Mouse (Mus musculus) liver, embryonic 13.5 days (tissue): ENCODE results near the gene Pitpnc1. TPM values are rescaled to one million over a fixed set of nuclear protein-coding genes. Genes with fewer than 3 reads are reported as not detected.

ENCODE experiments used
- ATAC-seq: fragments of 200-750 bp; cut with Nextera tagmentation; 2 replicates; pipeline ENCODE4 v1.8.0; 2017; ENCODE audit warnings: low read depth, mild to moderate bottlenecking, moderate number of reproducible peaks, moderate library complexity
- DNase-seq: peaks from one replicate; pipeline ENCODE4 v3.0.0; 2022
- H3K27ac ChIP-seq: fragments of 300-500 bp; sonication (generic); 2 replicates; pipeline ENCODE4 v1.5.1; 2015; ENCODE audit warnings: moderate library complexity, mild to moderate bottlenecking, inconsistent platforms
- H3K27me3 ChIP-seq: fragments of 300-500 bp; sonication (generic); 2 replicates; pipeline ENCODE4 v1.6.1; 2015; ENCODE audit warnings: mild to moderate bottlenecking, inconsistent platforms
- H3K36me3 ChIP-seq: fragments of 300-500 bp; sonication (generic); 2 replicates; pipeline ENCODE4 v1.6.1; 2015; ENCODE audit warnings: mild to moderate bottlenecking, inconsistent platforms
- H3K4me1 ChIP-seq: fragments of 300-500 bp; sonication (generic); replicated peaks from 2 replicates; pipeline ENCODE4 v1.6.1; 2015; ENCODE audit warnings: inconsistent platforms
- H3K4me2 ChIP-seq: fragments of 300-500 bp; sonication (generic); 2 replicates; pipeline ENCODE4 v1.6.1; 2015; ENCODE audit warnings: inconsistent platforms, mild to moderate bottlenecking, moderate library complexity
- H3K4me3 ChIP-seq: fragments of 300-500 bp; sonication (generic); replicated peaks from 2 replicates; pipeline ENCODE4 v1.5.1; 2015; ENCODE audit warnings: mild to moderate bottlenecking, inconsistent platforms
- H3K9ac ChIP-seq: fragments of 300-500 bp; sonication (generic); 2 replicates; pipeline ENCODE4 v1.6.1; 2015; ENCODE audit warnings: mild to moderate bottlenecking, inconsistent platforms
- H3K9me3 ChIP-seq: fragments of 300-500 bp; sonication (generic); replicated peaks from 2 replicates; pipeline ENCODE4 v1.6.1; 2016; ENCODE audit warnings: inconsistent platforms
- WGBS: fragments of 180-500 bp; shearing (Covaris S2); methylation state at CpG from one replicate; pipeline ENCODE4 v1.1.7; 2015; ENCODE audit not compliant: insufficient replicate concordance; 5-methylcytosine and 5-hydroxymethylcytosine counted together
- polyA plus RNA-seq: library from polyadenylated mRNA; unstranded; fragments of >200 nt; fragmentation: Nextera tagmentation; extraction: Ambion mirVana; gene quantifications from 2 replicates; pipeline ENCODE4 v1.2.1, GENCODE M21; 2015

Gene Pitpnc1
- polyA plus RNA-seq, 1 experiment from 2014 or later, result 7.4 TPM

DNA sequence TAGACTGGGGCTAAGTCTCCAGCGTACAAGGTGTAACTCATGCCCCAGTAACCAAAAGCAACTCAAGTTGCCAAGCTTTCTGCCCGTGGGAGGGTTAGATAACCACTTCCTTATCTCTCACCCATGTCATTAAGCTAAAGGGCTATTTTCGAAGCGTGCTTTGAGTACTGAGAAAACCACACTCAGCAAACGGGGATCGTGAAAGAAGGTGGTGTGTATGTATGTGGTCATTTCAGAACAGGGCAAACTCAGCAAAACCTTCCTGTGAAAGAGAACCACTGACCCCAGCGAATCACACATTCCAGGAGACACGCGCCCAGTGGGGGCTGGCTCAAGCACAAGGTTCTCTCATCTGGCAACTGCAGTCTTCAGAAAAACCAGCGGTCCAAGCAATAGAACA, 19.4 kb downstream of the Pitpnc1 start:
- H3K4me1 ChIP-seq, result peaks cover 76% of the 10 kb centered on the region
- no peaks in the 10 kb centered on the region for H3K27me3 ChIP-seq
- peak; percentile 68 for DNase-seq
- H3K9me3 ChIP-seq, result no peaks in the 10 kb centered on the region
- H3K27ac ChIP-seq, result peak overlapping the region; percentile 96
- peak overlapping the region; percentile 69 for H3K4me2 ChIP-seq
- WGBS, result 12% methylated on average over 10 of the region's 10 CpGs
- peak; percentile 74 for ATAC-seq
- H3K9ac ChIP-seq, result peak overlapping the region; percentile 72
- peak overlapping the region; percentile 21 for H3K4me3 ChIP-seq
- peaks cover 10% of the 10 kb centered on the region for H3K36me3 ChIP-seq

DNA sequence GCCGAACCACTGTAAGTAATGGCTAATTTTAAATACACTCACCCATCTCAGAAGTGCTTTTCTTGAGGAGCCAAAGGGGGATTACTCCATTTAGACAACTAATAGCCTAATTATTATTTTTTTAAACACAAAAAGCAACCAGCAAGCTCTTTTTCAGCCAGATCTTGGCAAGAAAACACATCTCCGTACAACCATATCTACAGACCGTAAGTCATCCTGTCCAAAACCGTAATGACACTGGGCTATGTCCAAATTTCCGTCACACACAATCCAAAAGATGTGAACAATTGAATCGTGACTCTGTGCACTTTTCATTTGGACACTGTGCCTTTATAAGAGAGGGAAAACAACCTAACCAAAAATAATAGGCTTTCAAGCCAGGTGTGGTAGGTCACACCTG, 20.4 kb downstream of the Pitpnc1 start:
- peak overlapping the region; percentile 96 for H3K27ac ChIP-seq
- no peaks in the 10 kb centered on the region for H3K27me3 ChIP-seq
- 74% methylated on average over 6 of the region's 6 CpGs for WGBS
- peaks cover 10% of the 10 kb centered on the region for H3K36me3 ChIP-seq
- peak overlapping the region; percentile 72 for H3K9ac ChIP-seq
- peaks cover 80% of the 10 kb centered on the region for H3K4me1 ChIP-seq
- DNase-seq (no peak), ATAC-seq (no peak)
- H3K4me2 ChIP-seq, result peak overlapping the region; percentile 69
- peak overlapping the region; percentile 43; the same call in 1 of the 2 replicates for H3K4me3 ChIP-seq
- no peaks in the 10 kb centered on the region for H3K9me3 ChIP-seq

GRCm38 (mm10) chr11:107449169-107449910, 21.2 kb downstream of the Pitpnc1 start:
- H3K9ac ChIP-seq, result peak overlapping the region; percentile 72
- H3K9me3 ChIP-seq, result no peaks in the 10 kb centered on the region
- peaks cover 77% of the 10 kb centered on the region for H3K4me1 ChIP-seq
- H3K4me3 ChIP-seq, result peak overlapping the region; percentile 43
- H3K4me2 ChIP-seq, result peak overlapping the region; percentile 69
- H3K27ac ChIP-seq, result peak overlapping the region; percentile 96
- no peaks in the 10 kb centered on the region for H3K27me3 ChIP-seq
- ATAC-seq, result peak; percentile 82
- H3K36me3 ChIP-seq, result peaks cover 10% of the 10 kb centered on the region
- peak; percentile 66 for DNase-seq
- 31% methylated on average over 17 of the region's 17 CpGs for WGBS

GRCm38 (mm10) chr11:107447915-107448314, 22.6 kb downstream of the Pitpnc1 start:
- H3K4me2 ChIP-seq, result peak overlapping the region; percentile 64
- H3K27ac ChIP-seq, result peak overlapping the region; percentile 96
- ATAC-seq (no peak), DNase-seq (no peak)
- peak overlapping the region; percentile 67 for H3K9ac ChIP-seq
- peaks cover 82% of the 10 kb centered on the region for H3K4me1 ChIP-seq
- H3K9me3 ChIP-seq, result no peaks in the 10 kb centered on the region
- 75% methylated on average over 9 of the region's 9 CpGs for WGBS
- 0 out of 2 replicates have a peak overlapping the region, but pooled peaks have one; percentile 12 for H3K4me3 ChIP-seq
- H3K27me3 ChIP-seq, result no peaks in the 10 kb centered on the region
- peaks cover under 1% of the 10 kb centered on the region; the same call in 1 of the 2 replicates for H3K36me3 ChIP-seq

DNA sequence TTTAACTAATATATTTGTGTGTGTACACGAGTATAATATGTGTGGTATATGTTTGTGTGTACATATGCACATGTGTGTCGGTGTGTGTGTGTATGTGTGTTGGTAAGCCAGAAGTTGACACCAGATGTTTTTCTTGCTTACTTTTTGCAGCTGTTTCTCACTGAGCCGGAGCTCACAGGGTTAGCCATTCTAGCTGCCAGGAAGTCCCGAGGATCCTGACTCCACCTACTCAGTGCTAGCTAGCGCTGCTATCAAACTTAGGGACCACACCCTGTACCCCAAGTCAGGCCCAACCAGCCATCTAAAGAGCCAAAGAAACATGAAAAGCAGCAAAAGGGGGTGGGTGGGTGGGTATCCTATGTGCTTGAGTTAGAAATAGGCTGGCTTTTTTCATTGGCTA, 23.1 kb downstream of the Pitpnc1 start:
- WGBS, result 18% methylated on average over 5 of the region's 5 CpGs
- Histone ChIP-seq H3K36me3 (no peaks in the 10 kb centered on the region), H3K27me3 (no peaks in the 10 kb centered on the region), H3K4me3 (peak overlapping the region; percentile 36), H3K9ac (peak overlapping the region; percentile 67), H3K4me2 (peak overlapping the region; percentile 64), H3K4me1 (peaks cover 85% of the 10 kb centered on the region), H3K9me3 (no peaks in the 10 kb centered on the region), H3K27ac (peak overlapping the region; percentile 96)
- ATAC-seq (peak; percentile 84), DNase-seq (peak; percentile 56)

DNA sequence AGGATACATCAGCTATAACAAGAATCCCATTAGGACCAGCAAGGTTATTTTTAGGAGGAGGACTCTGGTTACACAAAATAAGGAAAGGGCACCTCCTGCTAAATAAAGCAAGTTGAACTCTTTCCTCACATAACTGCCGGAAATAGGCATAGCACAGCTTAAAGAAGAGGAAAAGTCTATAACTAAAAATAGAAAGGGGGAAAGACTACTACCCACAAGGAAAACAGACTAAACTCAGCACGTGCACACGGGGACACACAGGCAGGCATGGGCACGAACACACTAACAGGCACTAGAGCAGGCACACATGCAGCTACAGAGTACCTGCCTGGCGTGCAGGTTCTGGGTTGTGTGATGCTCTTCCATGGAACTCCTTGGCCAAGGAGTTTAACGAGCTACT, 23.8 kb downstream of the Pitpnc1 start:
- 52% methylated on average over 6 of the region's 6 CpGs for WGBS
- Histone ChIP-seq H3K9me3 (no peaks in the 10 kb centered on the region), H3K9ac (peak overlapping the region; percentile 67), H3K4me2 (peak overlapping the region; percentile 64), H3K4me1 (peaks cover 83% of the 10 kb centered on the region), H3K27ac (peak overlapping the region; percentile 96), H3K4me3 (peak overlapping the region; percentile 36), H3K36me3 (no peaks in the 10 kb centered on the region), H3K27me3 (no peaks in the 10 kb centered on the region)
- DNase-seq (no peak), ATAC-seq (no peak)

DNA sequence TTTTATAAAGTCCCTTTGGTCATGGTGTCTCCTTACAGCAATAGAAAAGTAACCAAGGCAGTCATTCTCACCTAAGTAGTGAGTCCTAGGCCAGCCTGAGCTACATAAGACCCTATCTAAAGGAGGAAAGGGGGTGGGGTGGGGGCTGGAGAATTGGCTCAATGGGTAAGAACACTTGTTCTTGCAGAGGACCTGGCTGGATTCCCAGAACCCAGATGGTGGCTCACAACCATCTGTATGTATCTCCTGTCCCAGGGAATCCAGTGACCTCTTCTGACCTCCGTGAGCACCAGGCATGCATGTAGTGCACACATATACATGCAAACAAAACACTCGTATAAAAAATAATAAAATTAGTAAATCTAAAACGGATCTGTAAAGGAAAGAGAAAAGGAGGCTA, 24.8 kb downstream of the Pitpnc1 start:
- H3K4me2 ChIP-seq, result no peak overlapping the region
- no peaks in the 10 kb centered on the region for H3K9me3 ChIP-seq
- ATAC-seq (no peak), DNase-seq (no peak)
- H3K9ac ChIP-seq, result no peak overlapping the region
- no peaks in the 10 kb centered on the region for H3K27me3 ChIP-seq
- no peak overlapping the region for H3K27ac ChIP-seq
- H3K4me3 ChIP-seq, result no peak overlapping the region
- no peaks in the 10 kb centered on the region for H3K36me3 ChIP-seq
- WGBS, result 75% methylated on average over 3 of the region's 3 CpGs
- H3K4me1 ChIP-seq, result peaks cover 76% of the 10 kb centered on the region

GRCm38 (mm10) chr11:107443121-107444095, 27.1 kb downstream of the Pitpnc1 start:
- H3K4me3 ChIP-seq, result no peak overlapping the region
- ATAC-seq (no peak), DNase-seq (no peak)
- peaks cover 69% of the 10 kb centered on the region for H3K4me1 ChIP-seq
- no peaks in the 10 kb centered on the region for H3K36me3 ChIP-seq
- no peaks in the 10 kb centered on the region for H3K27me3 ChIP-seq
- peak overlapping the region; percentile 6; the same call in 1 of the 2 replicates for H3K27ac ChIP-seq
- no peak overlapping the region for H3K9ac ChIP-seq
- no peak overlapping the region for H3K4me2 ChIP-seq
- H3K9me3 ChIP-seq, result no peaks in the 10 kb centered on the region
- 73% methylated on average over 12 of the region's 12 CpGs for WGBS

- Histone ChIP-seq H3K9ac (no peak overlapping the region), H3K27ac (no peak overlapping the region), H3K27me3 (no peaks in the 10 kb centered on the region), H3K4me2 (no peak overlapping the region), H3K4me1 (peaks cover 50% of the 10 kb centered on the region), H3K9me3 (no peaks in the 10 kb centered on the region), H3K4me3 (no peak overlapping the region), H3K36me3 (no peaks in the 10 kb centered on the region)
- ATAC-seq, result no peak
- no peak for DNase-seq
- WGBS, result 60% methylated on average over 3 of the region's 3 CpGs
Observed at GRCm38 (mm10) chr11:107441050-107441449, 29.4 kb downstream of the Pitpnc1 start.

DNA sequence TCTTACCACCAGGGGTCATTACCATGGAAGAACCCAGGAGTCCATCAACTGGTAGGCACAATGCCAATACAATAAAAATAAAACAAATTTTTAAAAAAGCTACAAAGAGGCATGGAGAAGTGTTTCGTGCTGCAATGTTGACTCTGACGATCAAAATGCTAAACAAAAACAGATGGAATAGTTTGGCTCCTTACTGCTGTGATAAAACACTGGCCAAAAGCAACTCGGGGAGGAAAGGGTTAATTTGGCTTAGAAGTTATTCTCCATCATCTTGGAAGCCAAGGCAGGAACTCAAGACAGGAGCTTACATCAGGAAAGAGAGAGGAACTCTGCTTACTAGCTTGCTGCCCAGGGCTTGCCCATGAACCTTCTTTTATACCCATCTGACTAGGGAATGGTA, 32.4 kb downstream of the Pitpnc1 start:
- Histone ChIP-seq H3K4me3 (no peak overlapping the region), H3K4me2 (no peak overlapping the region), H3K9me3 (0 out of 2 replicates have a peak, but pooled peaks cover 2% of the 10 kb centered on the region), H3K27me3 (no peaks in the 10 kb centered on the region), H3K4me1 (peaks cover 30% of the 10 kb centered on the region), H3K9ac (no peak overlapping the region), H3K27ac (no peak overlapping the region), H3K36me3 (no peaks in the 10 kb centered on the region)
- 83% methylated on average over 3 of the region's 3 CpGs for WGBS
- DNase-seq (no peak), ATAC-seq (no peak)

DNA sequence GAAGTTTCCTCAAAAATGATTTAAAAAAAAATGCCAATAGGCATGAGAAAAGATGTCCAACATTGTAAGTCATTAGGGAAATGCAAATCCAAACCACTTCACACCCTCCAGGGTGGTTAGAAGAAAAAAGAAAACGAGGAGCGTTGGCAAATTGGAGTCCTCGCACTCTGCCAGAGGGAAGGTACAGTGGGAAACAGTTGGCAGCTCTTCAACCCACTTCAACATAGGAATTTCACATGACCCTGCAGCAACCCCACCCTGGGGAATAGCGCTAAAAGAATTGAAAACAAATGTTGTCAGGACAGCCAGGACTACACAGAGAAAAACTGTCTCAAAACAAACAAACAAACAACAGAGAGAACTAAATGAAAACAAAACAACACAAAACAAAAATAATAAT, 32.8 kb downstream of the Pitpnc1 start:
- Histone ChIP-seq H3K27me3 (no peaks in the 10 kb centered on the region), H3K4me2 (no peak overlapping the region), H3K9ac (no peak overlapping the region), H3K9me3 (0 out of 2 replicates have a peak, but pooled peaks cover 2% of the 10 kb centered on the region), H3K4me1 (peaks cover 34% of the 10 kb centered on the region), H3K27ac (no peak overlapping the region), H3K4me3 (no peak overlapping the region), H3K36me3 (no peaks in the 10 kb centered on the region)
- no peak for ATAC-seq
- no peak for DNase-seq
- 83% methylated on average over 4 of the region's 4 CpGs for WGBS
